Mouse (Mus musculus): ENCODE results near the gene Fbxl7. TPM values are rescaled to one million over a fixed set of nuclear protein-coding genes. Genes with fewer than 3 reads are reported as not detected.

The Fbxl7 gene
- polyA plus RNA-seq, 1 experiment from 2014 or later: 10.0 TPM

- no peaks in the 10 kb centered on the region for H3K27me3 ChIP-seq (replicated peaks)
- no peak for ATAC-seq (ENCODE audit: extremely low read depth, insufficient number of reproducible peaks, low FRiP score, low TSS enrichment)
- H3K4me3 ChIP-seq: no peak overlapping the region
- no peak overlapping the region for H3K27ac ChIP-seq (replicated peaks)
- H3K9ac ChIP-seq: no peak overlapping the region
- H3K4me2 ChIP-seq: no peak overlapping the region
- H3K9me3 ChIP-seq: no peaks in the 10 kb centered on the region
- 60% methylated on average over 5 of the region's 5 CpGs for WGBS
- no peaks in the 10 kb centered on the region for H3K36me3 ChIP-seq
- peaks cover 19% of the 10 kb centered on the region for H3K4me1 ChIP-seq
These were observed 193.3 kb downstream of the Fbxl7 start for GRCm38 (mm10) chr15:26701949-26702675.

GRCm38 (mm10) chr15:26693075-26693474 lies 202.3 kb downstream of the Fbxl7 start:
- Histone ChIP-seq H3K27me3 (replicated peaks) (no peaks in the 10 kb centered on the region), H3K9me3 (no peaks in the 10 kb centered on the region), H3K36me3 (no peaks in the 10 kb centered on the region), H3K4me2 (no peak overlapping the region), H3K4me3 (no peak overlapping the region), H3K27ac (replicated peaks) (no peak overlapping the region), H3K9ac (no peak overlapping the region), H3K4me1 (no peaks in the 10 kb centered on the region)
- WGBS: 64% methylated on average over 3 of the region's 3 CpGs
- ATAC-seq (ENCODE audit: extremely low read depth, insufficient number of reproducible peaks, low FRiP score, low TSS enrichment): no peak

DNA sequence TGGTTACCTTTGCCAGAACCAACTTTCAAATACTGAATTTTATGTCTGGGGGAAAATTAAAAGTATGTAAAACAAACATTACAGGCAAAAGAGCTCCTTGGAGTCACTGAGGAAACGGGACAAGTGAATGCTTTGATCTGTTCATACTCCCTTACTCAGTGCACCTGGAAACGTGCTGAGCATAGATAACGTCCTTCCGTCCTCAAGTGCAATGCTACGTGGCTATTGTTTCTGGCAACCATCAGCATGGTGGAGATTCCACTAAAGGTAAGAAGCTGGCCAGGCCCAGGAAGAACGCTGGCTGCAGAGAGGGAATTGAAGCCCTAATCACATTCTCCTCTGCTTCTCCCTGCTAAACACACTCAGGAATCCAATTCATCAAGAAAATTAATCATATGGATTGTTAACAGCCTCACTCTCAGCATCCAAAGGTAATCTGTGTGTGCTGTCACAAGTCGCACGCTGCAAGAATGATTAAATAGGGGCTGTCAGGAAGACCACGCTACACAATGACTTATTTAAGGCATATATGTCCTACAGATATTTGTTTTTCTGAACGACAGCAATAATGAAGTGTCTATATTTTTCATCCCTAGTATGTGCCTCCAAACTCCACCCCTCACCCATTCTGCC lies 206.8 kb downstream of the Fbxl7 start:
- H3K9me3 ChIP-seq: no peaks in the 10 kb centered on the region
- H3K9ac ChIP-seq: no peak overlapping the region
- H3K36me3 ChIP-seq: no peaks in the 10 kb centered on the region
- no peak overlapping the region for H3K4me2 ChIP-seq
- no peaks in the 10 kb centered on the region for H3K4me1 ChIP-seq
- no peak overlapping the region for H3K27ac ChIP-seq (replicated peaks)
- no peak overlapping the region for H3K4me3 ChIP-seq
- no peak for ATAC-seq (ENCODE audit: extremely low read depth, insufficient number of reproducible peaks, low FRiP score, low TSS enrichment)
- no peaks in the 10 kb centered on the region for H3K27me3 ChIP-seq (replicated peaks)
- WGBS: 52% methylated on average over 10 of the region's 10 CpGs

DNA sequence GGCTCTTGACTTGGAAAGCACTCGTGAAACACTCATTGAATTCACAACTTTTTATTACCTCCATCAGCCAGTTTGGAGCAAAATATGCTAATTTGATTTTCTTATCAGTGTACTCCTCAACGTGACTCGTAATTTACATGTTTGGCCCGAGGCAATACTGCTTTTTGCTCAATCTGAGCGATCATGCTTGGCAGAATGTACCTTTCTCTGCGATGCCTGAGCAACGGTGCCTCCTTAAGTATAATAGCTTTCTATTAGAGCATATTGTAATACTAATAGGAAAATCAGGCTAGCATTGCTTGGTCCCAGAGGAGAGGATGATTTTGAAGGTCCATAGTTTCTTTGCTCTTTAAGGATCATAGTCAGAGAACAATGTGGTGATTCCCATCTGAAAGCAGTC lies 207.7 kb downstream of the Fbxl7 start:
- Histone ChIP-seq H3K27ac (replicated peaks) (no peak overlapping the region), H3K9me3 (no peaks in the 10 kb centered on the region), H3K4me1 (no peaks in the 10 kb centered on the region), H3K4me2 (no peak overlapping the region), H3K36me3 (no peaks in the 10 kb centered on the region), H3K27me3 (replicated peaks) (no peaks in the 10 kb centered on the region), H3K4me3 (no peak overlapping the region), H3K9ac (no peak overlapping the region)
- no peak for ATAC-seq (ENCODE audit: extremely low read depth, insufficient number of reproducible peaks, low FRiP score, low TSS enrichment)
- WGBS: 73% methylated on average over 7 of the region's 7 CpGs

- Histone ChIP-seq H3K27ac (replicated peaks) (no peak overlapping the region), H3K9me3 (no peaks in the 10 kb centered on the region), H3K4me3 (no peak overlapping the region), H3K27me3 (replicated peaks) (no peaks in the 10 kb centered on the region), H3K9ac (no peak overlapping the region), H3K4me2 (no peak overlapping the region), H3K4me1 (no peaks in the 10 kb centered on the region), H3K36me3 (no peaks in the 10 kb centered on the region)
- no peak for ATAC-seq (ENCODE audit: extremely low read depth, insufficient number of reproducible peaks, low FRiP score, low TSS enrichment)
- 78% methylated on average over 9 of the region's 9 CpGs for WGBS
These were observed 213.1 kb downstream of the Fbxl7 start for GRCm38 (mm10) chr15:26682279-26682678.

DNA sequence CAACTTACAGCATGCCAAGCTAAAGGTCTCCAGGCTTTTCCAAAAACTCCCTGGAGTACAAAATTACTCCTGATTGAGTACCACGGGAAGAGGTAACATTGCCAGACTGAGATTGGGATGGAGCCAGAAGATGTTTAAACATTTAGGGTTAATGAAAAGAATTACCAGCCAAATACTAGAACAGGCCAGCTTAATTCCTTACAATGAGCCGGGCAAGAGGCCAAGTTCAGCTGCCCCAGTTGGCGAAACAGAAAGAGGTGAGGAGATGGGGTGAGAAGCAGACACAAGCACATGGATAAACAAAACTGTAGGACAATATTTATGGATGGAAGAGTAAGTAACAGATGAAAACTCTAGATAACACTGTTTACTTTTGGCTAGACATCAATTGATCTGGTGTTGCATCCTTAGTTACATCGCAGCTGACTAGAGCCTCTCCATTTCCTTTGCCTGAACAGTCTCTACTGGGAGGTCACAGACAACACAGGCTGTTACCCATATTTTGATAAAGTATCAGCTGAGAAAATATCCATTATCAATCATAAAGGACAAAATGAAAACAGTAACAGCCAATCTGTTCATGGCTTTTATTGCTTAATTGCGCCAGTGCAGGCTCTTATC lies 222.0 kb downstream of the Fbxl7 start:
- H3K36me3 ChIP-seq: no peaks in the 10 kb centered on the region
- WGBS: 62% methylated on average over 5 of the region's 5 CpGs
- ATAC-seq (ENCODE audit: extremely low read depth, insufficient number of reproducible peaks, low FRiP score, low TSS enrichment): no peak
- H3K4me3 ChIP-seq: no peak overlapping the region
- no peaks in the 10 kb centered on the region for H3K9me3 ChIP-seq
- H3K27me3 ChIP-seq (replicated peaks): no peaks in the 10 kb centered on the region
- 0 out of 2 replicates have a peak, but pooled peaks cover 3% of the 10 kb centered on the region for H3K4me1 ChIP-seq
- H3K9ac ChIP-seq: no peak overlapping the region
- no peak overlapping the region for H3K27ac ChIP-seq (replicated peaks)
- H3K4me2 ChIP-seq: no peak overlapping the region

DNA sequence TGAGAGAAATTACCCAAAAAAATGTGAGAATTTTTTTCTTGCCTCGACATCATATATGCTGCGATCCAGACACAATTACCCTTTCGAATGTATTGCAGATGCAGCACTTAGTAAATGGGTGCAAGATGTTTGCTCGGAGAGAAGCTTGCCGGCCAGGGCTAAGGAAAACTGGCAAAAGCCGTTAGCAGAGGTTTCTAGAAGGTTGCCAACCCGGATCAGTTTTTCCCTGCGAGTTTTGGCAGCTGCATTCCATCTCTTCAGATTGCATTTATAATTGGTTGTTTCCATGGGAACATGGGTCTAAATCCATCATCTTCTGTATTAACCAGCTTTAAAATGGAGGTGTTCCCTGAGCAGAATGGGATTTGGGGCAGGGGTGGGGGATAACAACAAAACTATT lies 240.4 kb downstream of the Fbxl7 start:
- H3K27me3 ChIP-seq (replicated peaks): no peaks in the 10 kb centered on the region
- no peak overlapping the region for H3K27ac ChIP-seq (replicated peaks)
- no peaks in the 10 kb centered on the region for H3K9me3 ChIP-seq
- H3K4me3 ChIP-seq: no peak overlapping the region
- no peak overlapping the region for H3K9ac ChIP-seq
- ATAC-seq (ENCODE audit: extremely low read depth, insufficient number of reproducible peaks, low FRiP score, low TSS enrichment): no peak
- H3K4me2 ChIP-seq: no peak overlapping the region
- H3K4me1 ChIP-seq: no peaks in the 10 kb centered on the region
- no peaks in the 10 kb centered on the region for H3K36me3 ChIP-seq
- WGBS: 79% methylated on average over 8 of the region's 8 CpGs

- 84% methylated on average over 4 of the region's 4 CpGs for WGBS
- no peaks in the 10 kb centered on the region for H3K9me3 ChIP-seq
- H3K27me3 ChIP-seq (replicated peaks): no peaks in the 10 kb centered on the region
- H3K27ac ChIP-seq (replicated peaks): no peak overlapping the region
- H3K4me3 ChIP-seq: no peak overlapping the region
- no peak overlapping the region for H3K9ac ChIP-seq
- ATAC-seq (ENCODE audit: extremely low read depth, insufficient number of reproducible peaks, low FRiP score, low TSS enrichment): no peak
- H3K4me1 ChIP-seq: 0 out of 2 replicates have a peak, but pooled peaks cover 4% of the 10 kb centered on the region
- H3K4me2 ChIP-seq: no peak overlapping the region
- H3K36me3 ChIP-seq: no peaks in the 10 kb centered on the region
These were observed 252.8 kb downstream of the Fbxl7 start for GRCm38 (mm10) chr15:26642563-26642962.

- H3K4me2 ChIP-seq: no peak overlapping the region
- ATAC-seq (ENCODE audit: extremely low read depth, insufficient number of reproducible peaks, low FRiP score, low TSS enrichment): no peak
- H3K9ac ChIP-seq: no peak overlapping the region
- no peaks in the 10 kb centered on the region for H3K27me3 ChIP-seq (replicated peaks)
- H3K4me1 ChIP-seq: 0 out of 2 replicates have a peak, but pooled peaks cover 4% of the 10 kb centered on the region
- WGBS: 53% methylated on average over 7 of the region's 7 CpGs
- H3K27ac ChIP-seq (replicated peaks): no peak overlapping the region
- H3K4me3 ChIP-seq: no peak overlapping the region
- H3K36me3 ChIP-seq: no peaks in the 10 kb centered on the region
- H3K9me3 ChIP-seq: no peaks in the 10 kb centered on the region
These were observed 255.7 kb downstream of the Fbxl7 start for GRCm38 (mm10) chr15:26639726-26640125.

DNA sequence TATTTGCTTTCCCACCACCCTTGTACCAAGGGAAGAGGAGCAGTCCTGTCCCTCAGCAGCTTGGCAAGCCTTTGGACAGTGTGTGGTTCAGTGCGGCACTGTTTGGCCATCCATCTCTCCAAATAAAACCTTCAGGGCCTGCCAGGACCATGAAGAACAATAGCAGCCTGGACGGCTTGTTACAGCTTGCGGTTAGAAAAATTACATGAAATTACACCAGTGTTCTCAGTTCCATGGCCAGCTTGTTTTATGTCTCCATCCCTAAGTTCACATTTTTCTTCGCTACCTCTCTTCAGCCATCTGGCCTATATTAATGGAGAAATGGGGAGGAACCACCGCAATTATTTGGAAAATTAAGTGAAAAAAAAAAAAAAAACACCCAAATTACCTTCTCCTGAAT lies 259.8 kb downstream of the Fbxl7 start:
- no peak for ATAC-seq (ENCODE audit: extremely low read depth, insufficient number of reproducible peaks, low FRiP score, low TSS enrichment)
- 82% methylated on average over 5 of the region's 5 CpGs for WGBS
- Histone ChIP-seq H3K4me2 (no peak overlapping the region), H3K27me3 (replicated peaks) (no peaks in the 10 kb centered on the region), H3K4me1 (0 out of 2 replicates have a peak, but pooled peaks cover 4% of the 10 kb centered on the region), H3K9me3 (no peaks in the 10 kb centered on the region), H3K4me3 (no peak overlapping the region), H3K36me3 (no peaks in the 10 kb centered on the region), H3K9ac (no peak overlapping the region), H3K27ac (replicated peaks) (no peak overlapping the region)

GRCm38 (mm10) chr15:26628181-26628580 lies 267.2 kb downstream of the Fbxl7 start:
- Histone ChIP-seq H3K9ac (no peak overlapping the region), H3K27me3 (replicated peaks) (no peaks in the 10 kb centered on the region), H3K4me1 (no peaks in the 10 kb centered on the region), H3K9me3 (no peaks in the 10 kb centered on the region), H3K4me2 (no peak overlapping the region), H3K4me3 (no peak overlapping the region), H3K27ac (replicated peaks) (no peak overlapping the region), H3K36me3 (no peaks in the 10 kb centered on the region)
- WGBS: 87% methylated on average over 2 of the region's 2 CpGs
- ATAC-seq (ENCODE audit: extremely low read depth, insufficient number of reproducible peaks, low FRiP score, low TSS enrichment): no peak

All from heart, embryonic 13.5 days (tissue).